Mouse (Mus musculus) olfactory bulb, adult 2 months (tissue): ENCODE measurements around the gene Itfg2.

ENCODE experiments used
- CTCF ChIP-seq: fragments of 200-500 bp; IDR thresholded peaks from 2 replicates; pipeline ENCODE4 v1.5.1; 2012; ENCODE audit warnings: low read depth, mild to moderate bottlenecking, low read length, moderate library complexity; ENCODE audit not compliant: insufficient read depth
- POLR2A ChIP-seq: fragments of 200-500 bp; IDR thresholded peaks from 2 replicates; pipeline ENCODE4 v1.6.1; 2012; ENCODE audit warnings: mild to moderate bottlenecking, low read depth, low read length, moderate library complexity; ENCODE audit not compliant: insufficient read depth

DNA sequence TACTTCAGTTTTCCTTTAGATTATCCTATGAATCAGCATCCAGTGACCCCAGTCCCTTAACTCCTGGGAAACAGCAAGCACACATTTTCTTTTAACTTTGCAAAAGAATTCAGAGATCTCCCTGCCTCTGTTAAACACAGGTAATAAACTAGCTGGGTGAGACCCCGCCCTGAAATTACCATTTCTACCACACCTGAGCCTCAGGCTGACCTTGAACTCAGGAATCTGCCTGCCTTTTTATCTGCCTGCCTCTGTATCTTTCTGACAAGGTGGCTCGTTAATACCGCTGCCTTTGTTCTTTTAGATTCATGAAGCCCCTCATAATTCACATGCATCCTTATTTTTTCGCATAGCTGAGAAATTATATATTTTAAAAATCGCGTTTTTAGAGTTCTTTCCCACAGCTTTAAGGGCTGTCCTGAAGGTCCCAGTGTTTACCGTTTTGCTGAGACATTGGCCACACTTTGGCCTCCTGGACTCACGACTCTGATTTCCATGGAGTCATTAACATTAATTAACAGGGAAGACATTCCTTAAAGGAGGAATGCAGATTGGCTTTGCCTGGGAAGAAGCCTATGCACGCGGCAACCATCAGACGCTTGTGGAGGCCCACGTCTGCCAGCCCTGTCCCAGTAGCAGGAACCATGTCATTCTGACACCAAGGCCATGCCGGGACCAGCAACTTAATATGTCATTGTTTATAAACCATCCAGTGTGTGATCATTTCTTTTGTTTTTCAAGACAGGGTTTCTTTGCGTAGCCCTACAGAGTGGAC, 36.2 kb upstream of the Itfg2 start:
- TF ChIP-seq CTCF: no peak
- no peak for TF ChIP-seq POLR2A
